Mouse (Mus musculus) myocyte (in vitro differentiated cells): ENCODE measurements around the gene Tssc4. TPM values are rescaled to one million over a fixed set of nuclear protein-coding genes. Genes with fewer than 3 reads are reported as not detected.
A peak's percentile ranks its signal among the peaks of the same experiment; 100 is the strongest.

ENCODE experiments used
- H3K27me3 ChIP-seq: one replicate; pipeline ENCODE4 v1.6.1; 2011; ENCODE audit not compliant: control insufficient read depth, insufficient read depth, insufficient read length
- H3K36me3 ChIP-seq: one replicate; pipeline ENCODE4 v1.6.1; 2011; ENCODE audit not compliant: control insufficient read depth, insufficient read depth
- H3K4me2 ChIP-seq: one replicate; pipeline ENCODE4 v1.6.1; 2011; ENCODE audit warnings: low read depth, control low read depth
- H3K4me3 ChIP-seq: one replicate; pipeline ENCODE4 v1.5.1; 2011; ENCODE audit warnings: mild to moderate bottlenecking, control low read depth, moderate library complexity
- H3K79me2 ChIP-seq: one replicate; pipeline ENCODE4 v1.6.1; 2011; ENCODE audit not compliant: control insufficient read depth, insufficient read depth
- H3ac ChIP-seq: one replicate; pipeline ENCODE4 v1.6.1; 2011; ENCODE audit not compliant: control insufficient read depth, insufficient read length
- CEBPB ChIP-seq: IDR thresholded peaks from 2 replicates; pipeline ENCODE4 v1.6.1; 2011; ENCODE audit warnings: mild to moderate bottlenecking, moderate library complexity; ENCODE audit not compliant: poor library complexity, insufficient read depth, severe bottlenecking
- E2F4 ChIP-seq: IDR thresholded peaks from one replicate; pipeline ENCODE4 v1.6.1; 2011; ENCODE audit warnings: mild to moderate bottlenecking, control low read depth, moderate library complexity; ENCODE audit not compliant: insufficient read depth
- MAX ChIP-seq: IDR thresholded peaks from one replicate; pipeline ENCODE4 v1.6.1; 2011; ENCODE audit warnings: low read depth, mild to moderate bottlenecking, control low read depth
- MYOD1 ChIP-seq, 3 experiments: IDR thresholded peaks; one replicate each; pipeline ENCODE4 v1.6.1; 2011; ENCODE audit warnings: control low read depth in 2 of 3, low read depth in 2 of 3, mild to moderate bottlenecking in 2 of 3, moderate library complexity in 1 of 3; ENCODE audit not compliant: insufficient read length in 2 of 3, control insufficient read depth in 1 of 3
- MYOG ChIP-seq, 3 experiments: IDR thresholded peaks; one replicate each; pipeline ENCODE4 v1.6.1; 2011; ENCODE audit warnings: control low read depth in 2 of 3, low read depth in 2 of 3, mild to moderate bottlenecking in 2 of 3; ENCODE audit not compliant: insufficient read length in 2 of 3, control insufficient read depth in 1 of 3, insufficient read depth in 1 of 3
- POLR2A ChIP-seq: IDR thresholded peaks from one replicate; pipeline ENCODE4 v1.6.1; 2011; ENCODE audit warnings: low read depth, mild to moderate bottlenecking, control low read depth, moderate library complexity; ENCODE audit not compliant: insufficient read length
- POLR2AphosphoS2 ChIP-seq: IDR thresholded peaks from one replicate; pipeline ENCODE4 v1.6.1; 2011; ENCODE audit warnings: low read depth, control low read depth; ENCODE audit not compliant: insufficient read length
- REST ChIP-seq: IDR thresholded peaks from one replicate; pipeline ENCODE4 v1.6.1; 2011; ENCODE audit warnings: mild to moderate bottlenecking, control low read depth, moderate library complexity; ENCODE audit not compliant: insufficient read depth, insufficient read length
- SRF ChIP-seq: IDR thresholded peaks from one replicate; pipeline ENCODE4 v1.6.1; 2011; ENCODE audit warnings: low read depth; ENCODE audit not compliant: control insufficient read depth, insufficient read length
- TCF12 ChIP-seq: IDR thresholded peaks from one replicate; pipeline ENCODE4 v1.6.1; 2011; ENCODE audit warnings: mild to moderate bottlenecking, control low read depth; ENCODE audit not compliant: poor library complexity, insufficient read depth, severe bottlenecking
- TCF3 ChIP-seq: IDR thresholded peaks from one replicate; pipeline ENCODE4 v1.6.1; 2011; ENCODE audit warnings: low read depth, control low read depth; ENCODE audit not compliant: insufficient read length
- USF1 ChIP-seq: IDR thresholded peaks from one replicate; pipeline ENCODE4 v1.6.1; 2011; ENCODE audit warnings: low read depth, mild to moderate bottlenecking, control low read depth, moderate library complexity
- polyA plus RNA-seq: library from polyadenylated mRNA; unstranded; fragments of >200 nt; fragmentation: generic; extraction: Trizol; gene quantifications from one replicate; pipeline ENCODE4 v1.2.1, GENCODE M21; 2012; ENCODE audit warnings: missing spikeins

Gene Tssc4
- polyA plus RNA-seq, 1 experiment = 78.6 TPM

- Histone ChIP-seq H3K27me3 (no peaks in the 10 kb centered on the region), H3K79me2 (peaks cover 12% of the 10 kb centered on the region), H3ac (no peak overlapping the region), H3K4me3 (no peak overlapping the region), H3K4me2 (no peak overlapping the region), H3K36me3 (peaks cover 59% of the 10 kb centered on the region)
- TF ChIP-seq POLR2A (no peak), SRF (no peak), E2F4 (no peak), MAX (no peak), TCF12 (no peak), POLR2AphosphoS2 (no peak), TCF3 (no peak), MYOD1 (IDR thresholded peaks at IDR 0.05; ENCODE audit: control insufficient read depth in 1 of 3, insufficient read length in 2 of 3, low read depth in 2 of 3) (no peak), USF1 (no peak)
Observed at GRCm38 (mm10) chr7:143067897-143068296, 1.2 kb upstream of the Tssc4 start.

DNA sequence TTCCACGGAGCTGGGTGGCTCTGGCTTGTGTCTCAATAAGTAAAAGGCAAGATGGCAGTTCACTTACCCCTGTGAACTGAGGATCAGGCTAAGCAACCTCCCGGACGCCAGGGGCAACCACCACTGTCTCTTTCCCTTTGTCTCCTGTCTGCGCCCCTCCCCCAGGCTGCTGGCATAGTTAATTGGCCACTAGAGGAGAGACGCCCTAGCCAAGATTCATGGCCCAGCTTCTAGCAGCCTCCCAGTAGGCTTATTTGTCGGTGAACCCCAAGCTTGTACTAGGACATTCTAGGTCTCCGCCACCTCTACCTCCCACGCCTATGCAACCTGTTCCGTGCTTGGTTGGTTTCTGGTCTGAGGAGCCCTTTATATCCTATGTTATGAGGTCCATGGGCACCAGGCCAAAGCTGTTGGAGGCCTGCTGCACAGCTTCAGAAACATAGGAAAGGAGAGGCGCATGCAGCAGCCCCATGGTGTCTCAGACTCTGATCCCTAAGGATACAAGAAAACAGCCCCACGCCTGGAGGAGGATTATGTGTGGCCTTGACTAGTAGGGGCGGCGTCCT lies 650 bp upstream of the Tssc4 start:
- TF ChIP-seq REST = no peak
- TF ChIP-seq TCF12 = no peak
- H3K79me2 ChIP-seq = peaks cover 12% of the 10 kb centered on the region
- H3K36me3 ChIP-seq = peaks cover 54% of the 10 kb centered on the region
- H3K4me3 ChIP-seq = peak overlapping the region; percentile 92
- no peaks in the 10 kb centered on the region for H3K27me3 ChIP-seq
- H3K4me2 ChIP-seq = peak overlapping the region; percentile 33
- H3ac ChIP-seq = no peak overlapping the region

- TF ChIP-seq REST (no peak), MYOG (IDR thresholded peaks at IDR 0.05; ENCODE audit: control insufficient read depth in 1 of 3, insufficient read depth in 1 of 3, insufficient read length in 2 of 3, low read depth in 2 of 3) (no peak), TCF12 (no peak), USF1 (no peak), MYOD1 (IDR thresholded peaks at IDR 0.05; ENCODE audit: control insufficient read depth in 1 of 3, insufficient read length in 2 of 3, low read depth in 2 of 3) (no peak), MAX (no peak), POLR2A (no peak), TCF3 (no peak), POLR2AphosphoS2 (no peak), E2F4 (no peak), SRF (no peak), CEBPB (no peak)
- Histone ChIP-seq H3K36me3 (peaks cover 39% of the 10 kb centered on the region), H3ac (peak overlapping the region; percentile 91), H3K4me3 (peak overlapping the region; percentile 92), H3K27me3 (no peaks in the 10 kb centered on the region), H3K4me2 (peak overlapping the region; percentile 84), H3K79me2 (peaks cover 12% of the 10 kb centered on the region)
Observed at GRCm38 (mm10) chr7:143069751-143070400, 827 bp downstream of the Tssc4 start.

- Histone ChIP-seq H3K36me3 (peaks cover 32% of the 10 kb centered on the region), H3K4me3 (peak overlapping the region; percentile 92), H3ac (peak overlapping the region; percentile 91), H3K79me2 (peaks cover 12% of the 10 kb centered on the region), H3K4me2 (peak overlapping the region; percentile 84), H3K27me3 (no peaks in the 10 kb centered on the region)
- no peak for TF ChIP-seq SRF
- no peak for TF ChIP-seq MYOD1 (IDR thresholded peaks at IDR 0.05; ENCODE audit: control insufficient read depth in 1 of 3, insufficient read length in 2 of 3, low read depth in 2 of 3)
- TF ChIP-seq USF1 = no peak
- TF ChIP-seq E2F4 = no peak
- TF ChIP-seq MAX = no peak
- TF ChIP-seq TCF3 = no peak
- TF ChIP-seq TCF12 = no peak
- no peak for TF ChIP-seq POLR2A
- no peak for TF ChIP-seq CEBPB
Observed at GRCm38 (mm10) chr7:143070506-143071070, 1.5 kb downstream of the Tssc4 start.

DNA sequence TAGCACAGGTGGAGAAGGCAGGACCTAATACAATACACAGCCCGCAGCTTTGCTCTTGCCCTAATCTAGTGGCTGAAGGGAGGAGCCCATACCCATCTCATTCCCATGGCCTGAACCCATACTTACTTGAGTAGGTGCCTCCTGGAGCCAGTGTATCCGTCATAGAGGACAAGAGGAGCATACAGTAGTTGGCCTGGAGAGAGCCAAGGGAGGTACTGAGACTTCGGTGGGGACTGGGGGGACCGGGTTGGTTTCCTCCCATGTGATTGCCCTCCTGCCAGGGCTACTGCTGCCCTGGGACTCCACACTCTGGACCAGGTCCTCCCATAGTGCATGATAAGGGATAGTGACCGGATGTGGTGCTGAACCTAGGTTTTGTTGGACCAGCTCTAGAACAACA lies 3.6 kb downstream of the Tssc4 start:
- Histone ChIP-seq H3K36me3 (peaks cover 12% of the 10 kb centered on the region), H3K79me2 (peaks cover 12% of the 10 kb centered on the region), H3K4me2 (no peak overlapping the region), H3ac (no peak overlapping the region), H3K4me3 (no peak overlapping the region), H3K27me3 (no peaks in the 10 kb centered on the region)
- TF ChIP-seq POLR2AphosphoS2 (no peak), MYOD1 (IDR thresholded peaks at IDR 0.05; ENCODE audit: control insufficient read depth in 1 of 3, insufficient read length in 2 of 3, low read depth in 2 of 3) (no peak), MAX (no peak), REST (no peak), POLR2A (no peak), E2F4 (no peak), TCF12 (no peak), TCF3 (no peak), SRF (no peak), MYOG (IDR thresholded peaks at IDR 0.05; ENCODE audit: control insufficient read depth in 1 of 3, insufficient read depth in 1 of 3, insufficient read length in 2 of 3, low read depth in 2 of 3) (no peak), CEBPB (no peak), USF1 (no peak)
